Mouse (Mus musculus) adrenal gland, postnatal 10 days (tissue): Measurements from ENCODE around the gene Col9a2. TPM values are rescaled to one million over a fixed set of nuclear protein-coding genes. Genes with fewer than 3 reads are reported as not detected.
"Not testable (repeated sequence)": the region's sequence is repeated elsewhere in the genome, so short reads cannot be mapped to it uniquely, and the experiment has no call there.

Experiments
- DNase-seq: peaks from one replicate; pipeline ENCODE4 v3.0.0; 2021; ENCODE audit warnings: mixed read lengths
- total RNA-seq, 2 experiments: library from RNA; stranded (reverse); gene quantifications; 2 replicates each; pipeline ENCODE4 v1.2.3; 2021

Gene Col9a2
- total RNA-seq, 2 experiments from 2014 or later, result 1.3 to 2.3 TPM

GRCm38 (mm10) chr4:121021911-121022310, 17.3 kb upstream of the Col9a2 start:
- no peak for DNase-seq

- no peak for DNase-seq
Measured at GRCm38 (mm10) chr4:121023464-121023863, 15.7 kb upstream of the Col9a2 start.

GRCm38 (mm10) chr4:121023941-121024340, 15.2 kb upstream of the Col9a2 start:
- peak; percentile 77 for DNase-seq

GRCm38 (mm10) chr4:121025681-121026080, 13.5 kb upstream of the Col9a2 start:
- no peak for DNase-seq

- DNase-seq, result no peak
Measured at GRCm38 (mm10) chr4:121028146-121028545, 11.0 kb upstream of the Col9a2 start.

GRCm38 (mm10) chr4:121028659-121029392, 10.4 kb upstream of the Col9a2 start:
- DNase-seq, result peak; percentile 65

GRCm38 (mm10) chr4:121029632-121030031, 9.6 kb upstream of the Col9a2 start:
- DNase-seq, result no peak

GRCm38 (mm10) chr4:121031440-121031839, 7.7 kb upstream of the Col9a2 start:
- no peak for DNase-seq

GRCm38 (mm10) chr4:121033006-121033405, 6.2 kb upstream of the Col9a2 start:
- no peak for DNase-seq

GRCm38 (mm10) chr4:121040323-121040722, 1.1 kb downstream of the Col9a2 start:
- DNase-seq, result no peak

- peak; percentile 61 for DNase-seq
Measured at GRCm38 (mm10) chr4:121040897-121041671, 1.9 kb downstream of the Col9a2 start.

GRCm38 (mm10) chr4:121042472-121042871, 3.3 kb downstream of the Col9a2 start:
- DNase-seq, result no peak

- DNase-seq, result no peak
Measured at GRCm38 (mm10) chr4:121042946-121043345, 3.8 kb downstream of the Col9a2 start.

- DNase-seq, result no peak
Measured at GRCm38 (mm10) chr4:121051863-121052262, 12.7 kb downstream of the Col9a2 start.

- DNase-seq, result no peak
Measured at GRCm38 (mm10) chr4:121052454-121053323, 13.5 kb downstream of the Col9a2 start.

- DNase-seq, result no peak
Measured at GRCm38 (mm10) chr4:121056342-121056741, 17.2 kb downstream of the Col9a2 start.

- no peak for DNase-seq
Measured at GRCm38 (mm10) chr4:121057032-121057431, 17.8 kb downstream of the Col9a2 start.

GRCm38 (mm10) chr4:121059218-121059617, 20.0 kb downstream of the Col9a2 start:
- DNase-seq, result not testable (repeated sequence)

- no peak for DNase-seq
Measured at GRCm38 (mm10) chr4:121065336-121065735, 26.2 kb downstream of the Col9a2 start.

GRCm38 (mm10) chr4:121074250-121074649, 35.1 kb downstream of the Col9a2 start:
- DNase-seq, result no peak

GRCm38 (mm10) chr4:121077915-121078646, 38.9 kb downstream of the Col9a2 start:
- DNase-seq, result no peak

GRCm38 (mm10) chr4:121080395-121080794, 41.2 kb downstream of the Col9a2 start:
- no peak for DNase-seq
